Mouse (Mus musculus): ENCODE results near the gene Vmp1.

Vmp1 gene

DNA sequence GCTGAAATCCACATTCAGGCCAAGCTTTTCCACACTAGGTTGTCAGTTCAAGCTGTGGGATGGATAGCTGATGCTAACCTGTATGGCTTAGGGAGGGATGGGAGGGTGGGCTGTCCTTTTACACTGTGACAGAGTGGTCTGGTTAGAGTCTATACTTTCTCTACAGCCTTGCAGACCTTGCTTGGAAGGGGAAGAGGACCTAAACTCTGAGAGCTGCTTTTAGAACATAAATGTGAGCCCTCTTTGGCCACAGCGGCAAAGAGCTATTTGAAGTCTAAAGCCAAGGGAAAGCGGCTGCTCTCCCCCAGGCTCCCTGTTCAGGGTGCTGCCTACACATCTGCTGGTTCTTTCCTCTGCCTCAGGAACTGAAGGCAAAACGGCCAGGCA, 98.0 kb downstream of the Vmp1 start:
- DNase-seq (ENCODE audit: low read depth, low spot score) = peak; percentile 47

DNA sequence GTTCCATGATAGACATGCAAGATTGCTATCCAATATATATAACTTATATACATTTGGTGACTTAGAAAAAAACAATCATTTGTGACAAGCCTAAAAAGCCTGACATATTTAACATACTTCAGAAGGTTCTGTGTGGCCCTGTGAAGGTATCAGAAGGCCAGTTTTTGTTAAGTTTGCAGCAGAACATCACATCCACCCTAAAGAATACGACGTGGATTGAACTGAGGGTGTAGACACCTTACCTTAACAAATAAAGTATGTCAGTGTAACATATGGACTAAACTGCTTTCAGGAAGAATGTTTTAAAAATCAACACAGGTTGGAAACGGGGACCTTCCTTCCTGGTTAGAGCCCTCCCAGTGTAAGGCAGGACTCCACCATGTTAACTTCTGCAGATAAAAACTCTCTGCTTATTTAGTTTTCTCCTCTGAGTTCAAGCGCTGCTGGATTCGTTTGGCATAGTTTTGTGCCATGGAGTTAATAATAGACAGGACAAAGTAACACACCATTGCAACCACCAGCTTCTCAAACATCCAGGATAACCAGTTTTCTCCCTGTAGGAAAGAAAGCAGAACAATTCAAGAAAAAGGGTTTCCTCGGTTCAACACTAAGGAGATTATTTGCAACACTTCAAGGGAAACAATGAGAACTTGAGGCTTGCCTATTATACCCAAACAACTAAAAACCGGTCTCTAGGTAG, 98.6 kb downstream of the Vmp1 start:
- DNase-seq (ENCODE audit: low read depth, low spot score) = peak; percentile 35

DNA sequence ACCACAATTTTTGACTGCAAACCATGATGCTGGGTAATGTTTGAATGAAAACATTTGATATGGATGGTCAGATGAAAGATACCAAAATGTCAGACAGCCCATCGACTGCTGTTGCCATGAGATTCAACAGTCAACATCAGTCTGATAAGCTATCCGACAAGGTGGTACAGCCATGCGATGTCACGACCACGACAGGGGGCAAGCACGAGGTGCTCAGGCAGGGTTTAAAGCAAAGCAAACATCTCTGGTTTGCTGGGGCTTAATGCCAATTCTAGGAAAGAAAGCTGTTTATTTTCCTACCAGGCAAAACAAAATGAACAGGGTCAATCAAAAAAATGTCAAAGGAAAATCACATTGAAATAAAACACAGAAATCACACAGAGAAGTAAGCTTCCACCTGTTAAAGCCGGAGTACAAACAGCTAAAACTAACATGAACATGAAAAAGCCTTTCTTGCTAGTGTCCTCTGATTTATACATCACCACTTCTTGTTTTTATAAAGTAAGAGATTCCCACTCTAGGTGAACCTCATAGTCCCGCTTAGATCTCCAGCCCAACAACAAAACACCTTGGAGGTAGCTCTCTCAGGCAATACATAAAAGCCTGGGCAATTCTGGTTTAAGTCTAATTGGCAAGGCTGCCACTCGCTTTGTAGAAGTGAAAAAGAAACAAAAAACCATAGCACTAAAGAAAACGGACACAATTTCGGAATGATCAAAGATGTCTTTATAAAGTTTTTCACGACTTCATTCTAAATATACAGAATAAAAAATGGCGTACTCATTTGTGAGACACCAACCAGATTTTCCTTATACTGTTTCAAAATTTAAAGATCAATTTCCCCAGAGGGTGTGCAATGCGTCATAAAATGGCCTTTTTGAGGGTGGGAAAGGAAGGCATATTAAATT, 99.4 kb downstream of the Vmp1 start:
- peak; percentile 45 for DNase-seq (ENCODE audit: low read depth, low spot score)

DNA sequence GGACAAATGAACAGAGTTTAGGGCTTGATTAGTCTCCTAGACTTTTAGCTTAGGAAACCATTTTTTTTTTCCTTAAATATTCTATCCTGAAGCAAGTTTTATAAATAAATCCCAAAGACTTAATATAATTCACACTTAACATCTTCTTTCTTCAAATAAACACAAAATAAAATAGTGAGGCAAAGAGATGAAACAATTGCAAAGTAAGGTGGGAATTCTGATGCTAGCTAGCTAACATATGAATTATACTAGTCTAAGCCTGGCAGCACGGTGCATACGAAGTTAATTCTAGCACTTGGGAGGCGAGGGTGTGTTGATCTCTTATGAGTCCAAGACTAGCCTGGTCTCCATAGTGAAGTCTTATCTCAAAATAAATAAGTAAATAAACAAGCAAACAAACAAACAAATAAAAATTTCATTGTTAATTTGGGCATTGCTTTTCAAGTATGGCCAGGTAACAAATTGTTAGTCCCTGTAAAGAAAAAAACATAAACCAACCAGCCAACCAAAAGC, 100.3 kb downstream of the Vmp1 start:
- no peak for DNase-seq (ENCODE audit: low read depth, low spot score)

DNA sequence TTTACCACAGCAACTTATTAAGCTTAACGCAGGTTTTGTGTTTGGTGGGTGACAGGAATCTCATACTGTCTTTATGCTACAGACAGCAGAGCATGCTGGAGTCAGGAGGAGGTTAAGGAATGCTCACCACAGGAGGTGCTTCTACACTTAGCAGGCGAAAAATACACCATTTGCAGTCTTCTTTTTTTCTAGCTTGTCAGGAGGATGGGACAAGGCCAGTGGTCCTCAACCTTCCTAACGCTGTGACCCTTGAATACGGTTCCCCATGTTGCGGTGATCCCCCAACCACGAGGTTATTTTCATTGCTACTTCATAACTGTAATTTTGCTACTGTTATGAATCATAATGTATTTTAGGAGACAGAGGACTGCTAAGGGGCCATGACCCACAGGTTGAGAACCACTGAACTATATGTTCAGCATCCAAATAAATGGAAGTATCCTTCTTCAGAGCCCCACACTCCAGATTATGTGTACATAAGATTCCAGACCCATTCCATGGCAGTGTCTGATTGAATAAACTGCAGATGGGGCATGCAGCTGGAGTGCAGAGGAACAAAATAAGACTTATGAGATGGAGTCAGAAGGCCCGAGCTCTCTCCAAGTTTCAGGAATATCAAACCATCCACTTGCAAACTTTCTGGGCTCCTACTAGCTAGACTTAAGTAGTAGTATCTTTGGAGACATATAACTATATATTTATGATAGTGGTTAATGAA, 100.9 kb downstream of the Vmp1 start:
- DNase-seq (ENCODE audit: low read depth, low spot score) = no peak

DNA sequence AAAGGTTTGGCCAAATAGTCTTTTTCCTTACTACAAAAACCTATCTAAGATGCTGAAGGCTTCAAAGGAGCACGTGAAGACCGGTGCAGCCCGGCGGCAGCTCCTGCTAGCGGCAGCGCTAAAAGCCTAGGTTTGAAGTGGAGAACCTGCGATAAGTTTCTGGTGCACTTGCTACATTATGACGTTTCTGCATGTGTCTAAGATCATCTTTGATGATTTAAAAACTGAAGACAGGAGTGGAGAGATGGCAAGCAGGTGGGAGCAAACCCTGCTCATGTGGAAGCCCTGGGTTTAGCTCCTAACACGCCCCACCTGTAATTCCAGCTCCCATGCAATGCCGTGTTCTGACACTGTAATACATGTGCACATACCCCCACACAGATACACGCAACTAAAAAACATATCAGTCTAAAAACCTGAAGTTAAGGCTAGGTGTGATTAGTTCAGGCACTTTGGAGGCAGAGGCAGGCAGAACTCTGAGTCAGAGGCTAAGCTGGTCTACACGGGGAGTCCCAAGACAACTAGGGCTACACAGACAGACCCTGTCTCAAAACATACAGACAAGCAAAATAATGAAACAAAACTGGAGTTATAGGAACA, 101.6 kb downstream of the Vmp1 start:
- DNase-seq (ENCODE audit: low read depth, low spot score) = peak; percentile 79

DNA sequence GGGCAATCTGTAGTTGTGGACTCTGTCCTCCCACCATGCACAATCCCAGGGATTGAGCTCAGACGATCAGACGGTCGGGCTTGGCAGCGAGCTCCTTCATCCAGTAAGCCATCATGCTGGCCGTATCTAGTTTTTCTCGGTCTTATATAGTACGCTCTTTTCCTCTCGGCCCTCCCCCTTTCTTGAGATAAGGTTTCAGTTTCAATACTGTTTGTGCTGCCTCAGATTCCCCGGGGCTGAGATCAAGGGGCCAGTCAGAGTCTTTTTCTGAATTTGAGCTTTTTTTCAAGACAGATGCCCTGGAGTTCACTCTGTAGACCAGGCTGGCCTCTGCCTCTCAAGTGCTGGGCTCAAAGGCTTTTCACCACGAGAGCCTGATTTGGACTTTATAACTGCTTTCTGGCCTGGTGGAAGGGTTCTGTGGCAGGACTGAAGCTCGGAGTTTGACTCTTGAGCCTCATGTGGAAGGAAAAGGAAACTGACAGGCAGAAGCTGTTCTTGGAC, 102.3 kb downstream of the Vmp1 start:
- peak; percentile 87 for DNase-seq (ENCODE audit: low read depth, low spot score)

DNA sequence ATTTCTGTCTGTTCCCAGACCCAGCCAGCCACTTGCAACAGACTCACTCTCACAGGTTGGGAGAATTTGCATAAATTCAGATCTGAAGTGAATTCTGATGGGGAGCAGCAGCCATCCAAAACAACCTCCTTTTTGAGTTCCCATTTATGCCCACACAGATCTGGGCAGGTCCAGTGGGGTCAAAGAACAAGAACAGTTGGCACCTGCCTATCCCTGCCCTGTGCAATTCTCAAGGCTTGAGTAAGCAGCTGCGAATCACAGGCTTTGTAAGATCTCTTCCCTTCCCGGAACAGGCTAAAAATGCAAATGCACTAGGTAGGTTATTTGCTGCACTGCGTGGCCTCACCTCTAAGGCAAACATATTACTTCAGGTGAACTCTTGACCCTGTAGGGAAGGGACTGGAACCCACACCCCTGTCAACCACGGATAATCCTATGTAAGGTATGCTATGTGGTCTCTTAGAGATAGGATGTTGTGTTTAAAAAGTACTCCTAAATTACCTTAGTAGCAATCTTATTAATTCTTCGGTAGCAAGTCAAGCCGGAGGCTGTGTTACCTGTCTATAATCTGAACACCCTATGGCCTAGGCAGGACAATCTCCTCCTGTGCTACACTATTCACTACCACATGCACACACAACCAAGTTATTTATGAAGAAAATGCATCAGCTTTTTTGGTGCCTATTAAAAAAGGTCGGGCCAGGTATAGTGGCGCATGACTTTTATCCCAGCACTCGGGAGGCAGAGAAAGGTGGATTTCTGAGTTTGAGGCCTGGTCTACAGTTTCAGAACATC, 103.1 kb downstream of the Vmp1 start:
- peak; percentile 63 for DNase-seq (ENCODE audit: low read depth, low spot score)

DNA sequence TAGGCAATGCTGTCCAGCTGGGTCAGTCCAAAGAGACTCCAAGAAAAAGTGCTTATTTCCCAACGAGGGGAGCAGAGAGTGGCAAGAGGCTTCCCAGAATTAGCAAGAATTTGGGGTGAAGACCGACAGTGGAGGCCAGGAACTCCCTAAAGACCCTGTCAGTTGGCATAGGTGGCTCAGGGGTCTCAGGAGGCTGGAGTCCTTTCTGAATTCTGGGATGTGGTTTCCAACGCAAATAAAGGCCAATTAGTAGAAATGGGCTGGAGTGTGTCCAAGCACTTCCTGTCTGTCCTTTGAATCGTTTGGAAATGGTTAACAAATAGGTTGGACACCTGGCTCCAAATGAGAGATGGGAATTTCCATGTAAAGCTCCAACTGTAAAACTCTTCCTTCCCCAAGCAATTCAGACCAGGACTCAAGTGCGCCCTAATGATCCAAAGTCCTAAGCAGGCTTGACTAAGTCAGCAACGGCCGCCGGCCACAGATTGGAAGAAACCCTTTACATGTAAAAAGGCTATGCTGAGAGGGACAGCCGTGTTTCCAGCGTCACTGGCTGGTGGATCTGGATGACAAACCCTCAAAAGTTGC, 103.8 kb downstream of the Vmp1 start:
- no peak for DNase-seq (ENCODE audit: low read depth, low spot score)

DNA sequence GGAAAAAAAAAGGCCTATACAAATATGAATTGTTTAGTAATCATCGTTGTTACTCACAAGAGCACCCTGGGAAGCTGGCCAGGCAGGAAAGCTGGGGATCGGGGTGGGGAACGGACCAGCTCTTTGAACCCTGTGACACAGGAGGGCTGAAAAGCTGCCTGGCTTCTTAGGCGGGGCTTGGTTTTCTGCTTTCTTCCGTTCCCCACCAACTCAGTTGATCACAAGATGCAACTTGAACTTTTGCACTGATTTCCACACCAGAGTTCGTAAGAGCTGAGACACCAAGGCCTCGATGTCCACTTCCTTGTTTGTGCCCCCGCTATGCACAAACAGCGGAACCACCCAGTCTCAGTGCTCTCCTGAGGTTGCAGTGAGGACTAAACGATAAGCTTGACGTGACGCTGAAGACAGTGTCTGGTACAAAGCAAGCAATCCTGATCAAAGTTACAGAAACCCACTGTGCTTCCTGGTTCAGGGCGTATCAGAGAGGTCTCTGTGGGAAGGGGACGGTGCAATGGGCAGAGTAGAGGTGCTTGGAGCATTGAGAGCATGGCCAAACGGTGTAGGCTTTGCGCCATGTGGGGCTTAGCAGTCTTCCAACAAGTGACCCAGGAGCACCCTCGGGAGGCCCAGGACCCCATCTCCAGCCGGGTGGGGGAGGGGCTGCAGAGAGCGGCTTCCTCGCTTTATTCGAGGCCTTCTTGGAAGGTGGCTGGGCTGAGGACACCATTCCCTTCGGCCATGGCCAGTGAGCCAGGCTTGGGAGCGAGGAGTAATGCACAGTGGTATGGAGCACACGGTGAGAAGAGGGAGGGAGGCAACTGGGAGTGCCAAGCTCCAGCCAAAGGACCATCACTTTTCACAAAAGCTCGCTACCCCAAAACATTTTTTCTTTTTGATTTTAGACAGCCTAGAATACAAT, 104.6 kb downstream of the Vmp1 start:
- peak; percentile 74 for DNase-seq (ENCODE audit: low read depth, low spot score)

DNA sequence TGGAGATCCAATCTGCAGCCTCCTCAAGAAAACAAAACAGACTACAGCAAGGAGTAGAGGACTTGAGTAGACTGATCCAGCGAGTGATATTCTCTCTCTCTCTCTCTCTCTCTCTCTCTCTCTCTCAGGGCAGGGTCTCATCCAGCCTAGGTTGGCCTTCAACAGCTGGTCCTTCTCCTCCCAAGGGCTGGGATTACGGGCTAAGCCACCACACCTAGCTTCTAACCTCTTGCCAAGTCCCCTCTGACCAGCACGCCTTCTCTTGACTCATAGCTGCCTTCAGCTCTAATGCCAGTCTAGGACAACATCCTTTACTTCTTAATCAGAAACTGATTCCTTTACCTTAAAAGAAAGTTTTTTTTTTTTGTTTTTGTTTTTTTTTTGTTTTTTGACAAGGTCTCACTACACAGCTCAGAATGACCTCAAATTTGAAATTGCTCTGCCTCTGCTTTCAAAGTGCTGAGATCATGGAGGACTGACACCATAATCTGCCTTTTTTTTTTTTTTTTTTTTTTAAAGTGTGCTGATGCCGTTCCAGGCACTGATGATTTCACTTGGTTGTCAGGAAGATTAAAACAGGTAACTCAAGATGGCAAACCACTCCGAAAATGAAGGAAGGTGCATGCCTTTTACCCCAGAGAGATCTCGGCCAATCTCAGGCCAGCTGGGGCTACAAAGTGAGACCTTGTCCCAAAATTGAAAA, 105.4 kb downstream of the Vmp1 start:
- DNase-seq (ENCODE audit: low read depth, low spot score) = no peak

DNA sequence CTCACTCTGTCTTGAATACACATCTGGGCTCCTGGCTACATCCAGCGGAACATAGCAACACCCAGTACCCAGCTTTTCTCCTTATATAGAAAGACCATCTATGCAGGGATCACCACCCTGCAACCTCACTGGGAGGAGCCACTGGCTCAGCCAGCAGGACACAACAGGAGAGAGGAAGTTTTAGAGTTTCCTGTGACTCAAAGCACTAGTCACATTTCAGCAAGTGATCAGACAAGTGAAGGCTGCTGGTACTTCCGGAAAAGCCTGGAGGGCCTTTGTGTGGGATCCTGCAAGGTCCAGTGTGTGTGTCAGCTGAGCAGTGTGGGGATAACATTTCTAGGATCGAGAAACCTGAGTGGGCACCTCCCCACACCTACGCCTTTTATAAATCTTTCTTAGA, 106.4 kb downstream of the Vmp1 start:
- DNase-seq (ENCODE audit: low read depth, low spot score) = peak; percentile 65

DNA sequence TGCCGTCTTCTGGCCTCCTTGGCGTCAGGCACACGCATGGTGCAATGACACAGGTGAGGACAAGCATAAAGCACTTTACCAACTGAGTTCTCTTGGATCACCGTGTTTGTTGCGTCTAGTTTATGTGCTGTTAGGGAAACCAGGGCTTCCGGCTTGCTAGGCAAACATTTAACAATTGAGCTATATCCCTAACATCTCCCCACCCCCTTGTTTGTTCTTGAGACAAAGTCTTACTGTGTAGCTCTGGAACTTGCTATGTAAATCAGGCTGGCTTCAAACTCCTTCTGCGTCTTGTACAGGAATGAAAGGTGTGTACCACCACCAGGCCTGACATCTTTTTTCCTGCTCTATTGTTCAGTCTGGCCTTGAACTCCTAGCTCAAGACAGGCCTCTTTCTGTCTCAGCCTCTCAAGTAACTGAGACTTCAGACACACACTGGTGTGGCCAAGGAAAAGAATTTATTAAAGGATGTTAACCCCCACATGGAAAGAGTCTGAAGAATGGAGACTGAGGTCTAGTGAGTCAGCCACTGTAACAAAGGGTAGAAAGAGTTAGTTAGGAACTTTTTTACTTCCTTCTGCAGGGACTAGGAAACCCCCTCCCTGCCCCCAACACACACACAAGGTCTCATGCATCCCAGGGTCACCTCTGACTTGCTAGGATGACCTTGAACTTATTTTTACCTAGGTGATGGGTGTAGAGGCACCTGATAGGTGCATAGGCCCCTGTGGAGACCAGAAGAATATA, 107.8 kb downstream of the Vmp1 start:
- no peak for DNase-seq (ENCODE audit: low read depth, low spot score)

DNA sequence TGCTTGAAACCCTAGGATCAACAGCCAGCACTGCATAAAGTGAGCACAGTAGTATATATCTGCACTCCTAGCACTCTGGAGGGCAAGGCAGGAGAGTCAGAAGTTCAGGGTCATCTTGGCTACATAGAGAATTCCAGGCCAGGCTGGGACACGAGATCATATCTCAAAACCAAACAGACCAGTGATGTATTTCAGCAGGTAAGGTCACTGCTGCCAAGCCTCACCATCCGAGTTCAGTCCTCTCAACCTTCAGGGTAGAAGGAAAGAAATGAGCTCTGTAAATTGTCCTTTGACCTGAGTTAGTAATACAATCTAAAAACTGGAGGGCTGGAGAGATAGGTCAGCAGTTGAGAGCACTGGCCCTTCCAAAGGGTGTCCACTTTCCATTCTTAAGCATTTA, 109.2 kb downstream of the Vmp1 start:
- DNase-seq (ENCODE audit: low read depth, low spot score) = no peak

DNA sequence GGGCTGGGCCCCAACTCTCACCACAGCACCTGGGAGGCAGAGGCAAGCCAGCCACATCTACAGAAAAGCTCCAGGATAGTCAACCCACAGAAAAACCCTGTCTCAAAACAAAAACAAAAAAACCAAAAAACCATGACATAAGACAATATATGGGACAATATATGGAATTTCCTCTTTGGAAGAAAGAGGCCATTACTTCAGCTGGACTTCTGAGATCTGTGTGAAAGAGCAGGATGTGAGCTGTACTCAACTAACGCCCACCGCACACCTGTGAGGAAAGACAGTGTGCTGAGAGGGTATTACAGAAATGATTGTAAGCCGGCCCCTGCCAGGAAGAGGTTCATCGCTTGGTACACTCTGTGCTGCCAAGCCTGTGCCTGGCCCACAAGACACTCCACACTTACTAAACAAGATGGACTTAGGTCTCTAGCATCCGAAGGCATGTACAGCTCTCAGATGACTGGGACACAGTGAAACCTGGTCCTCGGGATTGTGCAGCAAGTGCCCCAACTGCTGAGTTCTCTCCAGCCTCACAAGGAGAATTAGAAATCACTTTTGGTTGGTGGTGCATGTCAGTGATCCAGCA, 109.9 kb downstream of the Vmp1 start:
- peak; percentile 53 for DNase-seq (ENCODE audit: low read depth, low spot score)

DNA sequence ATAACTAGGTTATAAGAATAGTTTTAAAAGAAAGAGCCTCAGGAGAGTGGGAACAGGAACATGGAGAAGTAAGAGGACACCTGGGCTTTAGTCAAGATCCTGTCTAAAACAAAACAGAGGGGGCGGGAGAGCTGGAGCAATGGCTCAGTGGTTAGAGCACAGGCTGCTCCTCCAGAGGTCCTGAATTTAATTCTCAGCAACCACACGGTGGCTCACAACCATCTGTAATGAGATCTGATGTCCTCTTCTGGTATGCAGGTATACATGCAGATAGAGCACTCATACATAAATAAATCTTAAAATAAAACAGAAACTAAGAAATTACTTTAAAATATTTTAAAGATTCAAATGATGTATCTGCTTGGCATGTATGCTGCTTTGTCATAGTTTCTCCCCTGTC, 111.0 kb downstream of the Vmp1 start:
- DNase-seq (ENCODE audit: low read depth, low spot score) = peak; percentile 52

DNA sequence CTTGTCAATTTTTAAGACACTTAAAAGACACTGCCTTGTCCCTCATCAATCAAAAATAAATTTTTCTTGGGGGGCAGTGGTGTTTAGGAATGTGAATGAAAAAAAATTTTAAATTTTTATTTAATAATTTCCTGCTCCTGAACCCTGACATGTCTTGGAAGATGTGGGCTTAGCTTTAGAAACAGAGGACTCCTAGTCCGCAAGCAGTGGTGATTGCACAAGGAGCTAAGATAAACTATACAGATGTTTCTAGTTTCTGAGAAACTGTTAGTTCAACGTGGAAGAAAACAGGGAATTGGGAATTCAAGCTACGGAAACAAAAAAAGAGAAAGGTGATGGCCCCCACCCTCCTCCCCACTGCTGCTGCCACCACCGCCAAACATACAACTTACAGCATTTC, 111.8 kb downstream of the Vmp1 start:
- DNase-seq (ENCODE audit: low read depth, low spot score) = no peak

Measured in CD4-positive, CD25-positive, alpha-beta regulatory T cell, adult 2 months (primary cell).